Mouse (Mus musculus): ENCODE results near the gene Tekt4. TPM values are rescaled to one million over a fixed set of nuclear protein-coding genes. Genes with fewer than 3 reads are reported as not detected.

Tekt4 gene
- polyA plus RNA-seq, 1 experiment from 2014 or later, result 1.9 TPM

GRCm38 (mm10) chr17:25464091-25464490 is 9.7 kb downstream of the Tekt4 start:
- Histone ChIP-seq H3K9me3 (no peaks in the 10 kb centered on the region), H3K27me3 (0 out of 2 replicates have a peak, but pooled peaks cover 9% of the 10 kb centered on the region), H3K4me3 (no peak overlapping the region), H3K4me1 (peaks cover 9% of the 10 kb centered on the region), H3K27ac (replicated peaks) (no peak overlapping the region), H3K9ac (replicated peaks) (no peak overlapping the region), H3K36me3 (no peaks in the 10 kb centered on the region), H3K4me2 (replicated peaks) (no peak overlapping the region)
- ATAC-seq (replicated peaks), result no peak
- 83% methylated on average over 4 of the region's 4 CpGs for WGBS

GRCm38 (mm10) chr17:25466257-25466656 is 11.8 kb downstream of the Tekt4 start:
- no peak overlapping the region for H3K9ac ChIP-seq (replicated peaks)
- no peaks in the 10 kb centered on the region for H3K36me3 ChIP-seq
- no peak overlapping the region for H3K4me3 ChIP-seq
- no peak for ATAC-seq (replicated peaks)
- H3K4me2 ChIP-seq (replicated peaks), result no peak overlapping the region
- 90% methylated on average over 2 of the region's 2 CpGs for WGBS
- H3K4me1 ChIP-seq, result peaks cover 9% of the 10 kb centered on the region
- 0 out of 2 replicates have a peak, but pooled peaks cover 14% of the 10 kb centered on the region for H3K27me3 ChIP-seq
- H3K9me3 ChIP-seq, result no peaks in the 10 kb centered on the region
- H3K27ac ChIP-seq (replicated peaks), result no peak overlapping the region

- Histone ChIP-seq H3K27ac (replicated peaks) (no peak overlapping the region), H3K9ac (replicated peaks) (no peak overlapping the region), H3K36me3 (no peaks in the 10 kb centered on the region), H3K4me1 (peaks cover 1% of the 10 kb centered on the region; the same call in 1 of the 2 replicates), H3K9me3 (no peaks in the 10 kb centered on the region), H3K4me3 (no peak overlapping the region), H3K27me3 (peaks cover 14% of the 10 kb centered on the region; the same call in 1 of the 2 replicates), H3K4me2 (replicated peaks) (no peak overlapping the region)
- no peak for ATAC-seq (replicated peaks)
- 79% methylated on average over 6 of the region's 6 CpGs for WGBS
These were observed 13.4 kb downstream of the Tekt4 start for GRCm38 (mm10) chr17:25467781-25468180.

- Histone ChIP-seq H3K9me3 (no peaks in the 10 kb centered on the region), H3K27me3 (peaks cover 18% of the 10 kb centered on the region), H3K36me3 (no peaks in the 10 kb centered on the region), H3K27ac (replicated peaks) (no peak overlapping the region), H3K9ac (replicated peaks) (no peak overlapping the region), H3K4me3 (no peak overlapping the region), H3K4me1 (no peaks in the 10 kb centered on the region), H3K4me2 (replicated peaks) (no peak overlapping the region)
- WGBS, result 70% methylated on average over 6 of the region's 6 CpGs
- no peak for ATAC-seq (replicated peaks)
These were observed 13.9 kb downstream of the Tekt4 start for GRCm38 (mm10) chr17:25468301-25468700.

- no peak overlapping the region for H3K4me2 ChIP-seq (replicated peaks)
- no peak overlapping the region for H3K9ac ChIP-seq (replicated peaks)
- no peaks in the 10 kb centered on the region for H3K36me3 ChIP-seq
- 28% methylated on average over 8 of the region's 8 CpGs for WGBS
- peaks cover 5% of the 10 kb centered on the region for H3K4me1 ChIP-seq
- no peak overlapping the region for H3K27ac ChIP-seq (replicated peaks)
- peaks cover 31% of the 10 kb centered on the region for H3K27me3 ChIP-seq
- peak; percentile 56 for ATAC-seq (replicated peaks)
- no peaks in the 10 kb centered on the region for H3K9me3 ChIP-seq
- H3K4me3 ChIP-seq, result no peak overlapping the region
These were observed 15.4 kb downstream of the Tekt4 start for GRCm38 (mm10) chr17:25469798-25470197.

GRCm38 (mm10) chr17:25471418-25471817 is 17.0 kb downstream of the Tekt4 start:
- H3K4me3 ChIP-seq, result no peak overlapping the region
- 38% methylated on average over 8 of the region's 8 CpGs for WGBS
- H3K9ac ChIP-seq (replicated peaks), result no peak overlapping the region
- peaks cover 11% of the 10 kb centered on the region for H3K4me1 ChIP-seq
- no peak for ATAC-seq (replicated peaks)
- H3K27me3 ChIP-seq, result peaks cover 40% of the 10 kb centered on the region
- H3K9me3 ChIP-seq, result no peaks in the 10 kb centered on the region
- no peak overlapping the region for H3K4me2 ChIP-seq (replicated peaks)
- no peak overlapping the region for H3K27ac ChIP-seq (replicated peaks)
- no peaks in the 10 kb centered on the region for H3K36me3 ChIP-seq

- H3K9ac ChIP-seq (replicated peaks), result no peak overlapping the region
- H3K4me3 ChIP-seq, result no peak overlapping the region
- 64% methylated on average over 14 of the region's 14 CpGs for WGBS
- no peaks in the 10 kb centered on the region for H3K9me3 ChIP-seq
- ATAC-seq (replicated peaks), result no peak
- peaks cover 40% of the 10 kb centered on the region for H3K27me3 ChIP-seq
- no peak overlapping the region for H3K27ac ChIP-seq (replicated peaks)
- no peaks in the 10 kb centered on the region for H3K36me3 ChIP-seq
- H3K4me2 ChIP-seq (replicated peaks), result no peak overlapping the region
- H3K4me1 ChIP-seq, result peaks cover 13% of the 10 kb centered on the region
These were observed 17.6 kb downstream of the Tekt4 start for GRCm38 (mm10) chr17:25472044-25472443.

GRCm38 (mm10) chr17:25474330-25475077 is 20.1 kb downstream of the Tekt4 start:
- H3K4me3 ChIP-seq, result peak overlapping the region; percentile 36
- H3K36me3 ChIP-seq, result no peaks in the 10 kb centered on the region
- WGBS, result 1% methylated on average over 38 of the region's 38 CpGs
- peak overlapping the region; percentile 44 for H3K9ac ChIP-seq (replicated peaks)
- no peaks in the 10 kb centered on the region for H3K9me3 ChIP-seq
- ATAC-seq (replicated peaks), result no peak
- peaks cover 30% of the 10 kb centered on the region for H3K27me3 ChIP-seq
- H3K4me1 ChIP-seq, result peaks cover 13% of the 10 kb centered on the region
- no peak overlapping the region for H3K27ac ChIP-seq (replicated peaks)
- H3K4me2 ChIP-seq (replicated peaks), result peak overlapping the region; percentile 61

GRCm38 (mm10) chr17:25475946-25476744 is 21.7 kb downstream of the Tekt4 start:
- Histone ChIP-seq H3K27me3 (peaks cover 26% of the 10 kb centered on the region), H3K4me2 (replicated peaks) (no peak overlapping the region), H3K27ac (replicated peaks) (no peak overlapping the region), H3K4me3 (no peak overlapping the region), H3K36me3 (no peaks in the 10 kb centered on the region), H3K9me3 (no peaks in the 10 kb centered on the region), H3K4me1 (peaks cover 13% of the 10 kb centered on the region), H3K9ac (replicated peaks) (no peak overlapping the region)
- 32% methylated on average over 19 of the region's 19 CpGs for WGBS
- ATAC-seq (replicated peaks), result no peak

GRCm38 (mm10) chr17:25480152-25480551 is 25.7 kb downstream of the Tekt4 start:
- Histone ChIP-seq H3K4me2 (replicated peaks) (no peak overlapping the region), H3K27me3 (peaks cover 6% of the 10 kb centered on the region), H3K4me3 (no peak overlapping the region), H3K36me3 (no peaks in the 10 kb centered on the region), H3K9me3 (no peaks in the 10 kb centered on the region), H3K4me1 (peaks cover 6% of the 10 kb centered on the region), H3K9ac (replicated peaks) (no peak overlapping the region), H3K27ac (replicated peaks) (no peak overlapping the region)
- WGBS, result 54% methylated on average over 8 of the region's 8 CpGs
- no peak for ATAC-seq (replicated peaks)

- H3K4me2 ChIP-seq (replicated peaks), result no peak overlapping the region
- no peak overlapping the region for H3K4me3 ChIP-seq
- H3K27me3 ChIP-seq, result no peaks in the 10 kb centered on the region
- ATAC-seq (replicated peaks), result no peak
- no peaks in the 10 kb centered on the region for H3K9me3 ChIP-seq
- no peaks in the 10 kb centered on the region for H3K36me3 ChIP-seq
- no peak overlapping the region for H3K27ac ChIP-seq (replicated peaks)
- WGBS, result 69% methylated on average over 4 of the region's 4 CpGs
- H3K4me1 ChIP-seq, result peaks cover 6% of the 10 kb centered on the region
- no peak overlapping the region for H3K9ac ChIP-seq (replicated peaks)
These were observed 26.4 kb downstream of the Tekt4 start for GRCm38 (mm10) chr17:25480820-25481219.

GRCm38 (mm10) chr17:25482092-25482491 is 27.7 kb downstream of the Tekt4 start:
- Histone ChIP-seq H3K27ac (replicated peaks) (no peak overlapping the region), H3K27me3 (no peaks in the 10 kb centered on the region), H3K9me3 (no peaks in the 10 kb centered on the region), H3K9ac (replicated peaks) (no peak overlapping the region), H3K4me2 (replicated peaks) (no peak overlapping the region), H3K4me3 (no peak overlapping the region), H3K36me3 (no peaks in the 10 kb centered on the region), H3K4me1 (0 out of 2 replicates have a peak, but pooled peaks cover 3% of the 10 kb centered on the region)
- no peak for ATAC-seq (replicated peaks)
- 75% methylated on average over 6 of the region's 6 CpGs for WGBS

Data from forebrain, embryonic 15.5 days (tissue).